In genomic region chr2:75775217-75775616, GRCm38 (mm10) we compare ENCODE assay signal across 16 mouse cellular contexts. TPM values are rescaled to one million over a fixed set of nuclear protein-coding genes. Genes with fewer than 3 reads are reported as not detected.
DNase-seq lines count a peak whose midpoint lies in the region; ATAC-seq lines count a peak whose summit lies in the region.
"Had no signal": no experiment of that assay in that cellular context is flagged by ENCODE, and none has a peak within 500 bp of the region (broad histone marks: within the 10 kb centered on the region; RNA-seq: fewer than 3 reads in every experiment).

No protein-coding gene starts in this region.

- H3K27me3 ChIP-seq in heart, embryonic 10.5 days (ENCODE audit: insufficient read depth, poor library complexity, severe bottlenecking), result no peaks in the 10 kb centered on the region
- no peaks in the 10 kb centered on the region for H3K27me3 ChIP-seq in embryonic facial prominence, embryonic 10.5 days (replicated peaks; ENCODE audit: low read depth, poor library complexity, severe bottlenecking)
- H3K27me3 ChIP-seq: hindbrain, embryonic 15.5 days; liver, embryonic 15.5 days; midbrain, embryonic 13.5 days had no signal

- no peaks in the 10 kb centered on the region for H3K36me3 ChIP-seq in heart, embryonic 10.5 days
- no peaks in the 10 kb centered on the region for H3K36me3 ChIP-seq in embryonic facial prominence, embryonic 10.5 days (replicated peaks)
- H3K36me3 ChIP-seq: hindbrain, embryonic 15.5 days; limb, embryonic 10.5 days; liver, embryonic 15.5 days; midbrain, embryonic 13.5 days had no signal

- H3K27ac ChIP-seq in heart, embryonic 10.5 days, result no peak overlapping the region
- H3K27ac ChIP-seq in embryonic facial prominence, embryonic 10.5 days (replicated peaks), result no peak overlapping the region
- H3K27ac ChIP-seq: hindbrain, embryonic 15.5 days; limb, embryonic 10.5 days; liver, embryonic 15.5 days; midbrain, embryonic 13.5 days had no signal

- ATAC-seq in megakaryocyte, adult 5-6 weeks (ENCODE audit: poor library complexity, severe bottlenecking), result peak; percentile 75
- ATAC-seq: midbrain, embryonic 13.5 days had no signal

- peaks cover 53% of the 10 kb centered on the region for H3K4me1 ChIP-seq in heart, embryonic 10.5 days
- peaks cover 38% of the 10 kb centered on the region for H3K4me1 ChIP-seq in embryonic facial prominence, embryonic 10.5 days
- H3K4me1 ChIP-seq: hindbrain, embryonic 15.5 days had no signal

- H3K9me3 ChIP-seq in heart, embryonic 10.5 days, result no peaks in the 10 kb centered on the region
- H3K9me3 ChIP-seq in embryonic facial prominence, embryonic 10.5 days, result no peaks in the 10 kb centered on the region
- H3K9me3 ChIP-seq: hindbrain, embryonic 15.5 days; limb, embryonic 10.5 days; liver, embryonic 15.5 days; midbrain, embryonic 13.5 days had no signal

- 70% methylated on average over 1 of the region's 1 CpGs for WGBS in heart, embryonic 10.5 days
- WGBS in embryonic facial prominence, embryonic 10.5 days, result 81% methylated on average over 1 of the region's 1 CpGs

- peak; percentile 97 for DNase-seq in heart, adult 11 months
- no peak for DNase-seq in heart, embryonic 10.5 days (ENCODE audit: low spot score)
- DNase-seq in lung, postnatal 36 days, result peak; percentile 39
- no peak for DNase-seq in lung, postnatal 4 days
- no peak for DNase-seq in frontal cortex, postnatal 36 days (ENCODE audit: low spot score in 2 of 2)
- DNase-seq in embryonic facial prominence, embryonic 10.5 days (ENCODE audit: low spot score), result no peak
- DNase-seq: cerebellum, adult 9-10 months; kidney, adult 9 months; layer of hippocampus, postnatal 36 days; spleen, adult 18-20 months; thymus, adult 2 months had no signal

- no peak overlapping the region for H3K4me3 ChIP-seq in heart, embryonic 10.5 days
- H3K4me3 ChIP-seq in embryonic facial prominence, embryonic 10.5 days, result no peak overlapping the region
- H3K4me3 ChIP-seq: hindbrain, embryonic 15.5 days; limb, embryonic 10.5 days; liver, embryonic 15.5 days; midbrain, embryonic 13.5 days had no signal

RNA-seq across cellular contexts. Expression of gene Agps, which starts 56.8 kb away (rescaled TPM):
- 48.6 and 49.5 TPM in 2 replicates for polyA plus RNA-seq in heart, embryonic 10.5 days (2016; fragmentation: Nextera tagmentation; extraction: Ambion mirVana)
- total RNA-seq in megakaryocyte, adult 5-6 weeks (2015), result 82.9 and 92.0 TPM in 2 replicates
- total RNA-seq in megakaryocyte, adult 5-6 weeks (2017), result 81.7 and 82.2 TPM in 2 replicates
- 48.7 and 52.4 TPM in 2 replicates for polyA plus RNA-seq in embryonic facial prominence, embryonic 10.5 days (2016; fragmentation: Nextera tagmentation; extraction: Ambion mirVana)

Comparison
In these comparisons a context has a peak if more than half of its experiments do, and no peak if none do; other contexts are left out.
1. DNase-seq: peak in heart, adult 11 months (single experiment) and lung, postnatal 36 days (single experiment); none in heart, embryonic 10.5 days (single experiment), lung, postnatal 4 days (0 of 2), frontal cortex, postnatal 36 days (0 of 2) and embryonic facial prominence, embryonic 10.5 days (single experiment).